Mouse (Mus musculus): ENCODE data around the gene A630095N17Rik.
A peak's percentile ranks its signal among the peaks of the same experiment; 100 is the strongest.

A630095N17Rik gene

DNA sequence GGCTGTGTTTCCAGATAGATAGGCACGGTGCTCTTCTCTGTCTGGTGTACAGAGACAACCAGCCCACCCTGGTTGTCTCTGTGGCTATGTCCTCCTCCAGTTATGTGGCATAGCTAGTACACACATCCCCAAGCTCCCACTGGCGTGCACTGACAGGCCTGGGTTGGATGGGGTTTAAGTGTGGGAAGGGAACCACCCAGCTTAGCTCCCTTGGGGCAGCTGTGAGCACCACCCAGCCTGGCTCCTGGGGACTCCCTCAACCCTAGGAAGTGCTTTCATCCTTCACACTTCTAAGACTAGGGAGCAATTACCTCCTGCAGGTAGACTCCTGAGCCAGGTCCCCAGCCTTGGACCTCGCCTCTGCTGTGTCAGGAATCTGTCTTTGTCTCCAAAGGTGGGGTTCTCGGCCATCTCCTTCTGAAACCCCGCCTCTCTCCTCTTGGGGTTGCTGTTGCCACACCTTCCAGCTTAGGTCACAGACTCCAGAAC, at the start of gene A630095N17Rik:
TSS of gene A630095N17Rik (minus strand) at position 439 of the 489 bp plus-strand sequence.
- no peak for DNase-seq (ENCODE audit: low read depth)

GRCm38 (mm10) chr1:75278228-75278627, 46.3 kb upstream of the A630095N17Rik start, which contains the start of gene Resp18:
Gene Resp18 (minus strand): TSS chr1:75278415.
- DNase-seq (ENCODE audit: low read depth): no peak

- peak; percentile 60 for DNase-seq (ENCODE audit: low read depth)
Measured at GRCm38 (mm10) chr1:75277195-75278188, 45.6 kb upstream of the A630095N17Rik start.

GRCm38 (mm10) chr1:75264091-75264880, 32.4 kb upstream of the A630095N17Rik start, which contains the start of gene Ptprn:
Gene Ptprn (minus strand): TSS chr1:75264502.
- no peak for DNase-seq (ENCODE audit: low read depth)

DNA sequence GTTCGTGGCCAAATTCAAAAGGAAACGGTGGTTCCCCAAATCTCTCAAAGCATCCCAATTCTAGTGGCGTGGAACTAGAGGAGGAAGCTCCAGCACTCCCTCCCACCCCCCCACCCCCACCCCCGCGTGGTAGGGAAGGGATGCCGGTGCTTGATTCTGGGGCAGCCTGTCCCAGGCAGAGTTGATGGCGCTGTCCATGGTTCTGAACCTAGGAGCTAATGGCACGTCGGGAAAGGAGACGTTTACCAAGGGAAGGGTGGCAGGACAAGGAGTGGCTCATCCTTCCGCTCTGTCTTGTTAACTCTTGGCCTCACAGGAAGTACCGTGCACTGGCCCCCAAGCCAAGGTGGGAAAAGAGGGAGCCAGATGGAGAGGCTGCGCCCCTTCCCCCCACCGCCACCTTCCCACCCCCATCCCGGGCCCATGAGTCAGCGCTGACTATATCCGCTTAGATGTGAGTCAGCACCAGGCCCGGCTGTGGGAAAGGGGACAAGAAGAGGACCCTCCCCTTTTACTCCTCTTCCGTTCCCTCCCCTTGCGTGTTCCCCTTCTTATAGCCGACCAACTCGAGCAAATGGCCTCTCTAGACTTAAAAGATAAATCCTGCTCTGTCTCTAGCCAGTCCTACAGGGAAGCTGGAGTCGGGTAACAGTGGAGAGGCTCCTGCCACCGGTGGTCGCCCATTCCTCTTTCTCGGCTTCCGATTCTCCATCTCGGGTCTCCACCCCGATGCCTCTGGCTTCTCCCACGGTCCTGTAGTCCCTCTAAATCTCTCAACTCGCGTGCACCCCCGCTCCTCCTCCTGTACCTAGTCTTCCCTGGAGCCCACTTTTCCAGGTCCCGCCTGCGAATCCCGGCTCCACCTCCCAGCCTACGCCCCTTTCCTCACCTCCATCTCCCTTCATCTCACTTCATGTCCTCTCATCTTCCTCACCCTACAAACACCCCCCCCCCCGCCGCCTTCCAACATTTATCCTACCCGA, 31.4 kb upstream of the A630095N17Rik start:
- DNase-seq (ENCODE audit: low read depth): peak; percentile 74

DNA sequence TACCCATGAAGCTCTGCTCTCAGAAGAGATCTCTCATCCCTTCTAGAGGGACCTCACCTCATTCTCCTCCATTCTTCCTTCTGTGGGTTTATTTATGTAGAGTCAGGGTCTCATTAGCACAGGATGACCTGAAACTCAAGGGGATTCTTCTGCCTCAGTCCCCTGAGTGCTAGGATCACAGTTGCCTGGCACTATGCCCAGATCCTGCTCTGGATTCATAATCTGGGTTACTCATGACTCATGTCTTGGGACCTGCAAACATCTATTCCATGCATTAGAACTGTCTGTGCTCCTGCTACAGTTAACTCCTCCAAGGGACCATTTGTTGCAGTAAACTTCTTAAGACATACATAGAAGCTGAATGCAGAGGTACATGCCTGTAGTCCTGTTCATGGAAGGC, 29.4 kb upstream of the A630095N17Rik start:
- no peak for DNase-seq (ENCODE audit: low read depth)

DNA sequence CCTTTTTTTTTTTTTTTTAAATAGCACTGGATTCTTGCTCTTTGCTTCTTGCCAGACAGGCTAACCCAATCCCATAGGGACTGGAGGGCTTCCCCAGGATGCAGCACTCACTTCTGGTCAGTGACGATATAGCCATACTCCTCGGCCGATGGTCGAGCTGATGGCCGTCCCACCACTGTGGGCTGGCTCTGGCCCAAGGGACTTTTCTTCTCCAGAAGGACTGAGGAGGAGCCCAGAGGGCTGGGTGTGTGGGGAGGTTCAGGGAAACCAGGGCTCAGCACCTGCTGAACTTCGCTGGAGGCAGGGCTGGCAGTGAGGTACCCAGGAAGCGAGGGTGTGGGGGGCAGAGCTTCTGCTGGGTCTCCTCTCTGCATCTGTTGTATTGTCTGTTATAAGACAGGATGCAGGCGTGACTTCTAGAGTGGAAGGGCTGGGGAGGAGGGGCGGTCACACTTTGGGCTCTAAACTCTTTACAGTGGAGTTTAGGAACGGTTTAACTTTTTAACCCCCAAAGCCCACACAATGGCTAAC, 23.7 kb upstream of the A630095N17Rik start:
- DNase-seq (ENCODE audit: low read depth): no peak

DNA sequence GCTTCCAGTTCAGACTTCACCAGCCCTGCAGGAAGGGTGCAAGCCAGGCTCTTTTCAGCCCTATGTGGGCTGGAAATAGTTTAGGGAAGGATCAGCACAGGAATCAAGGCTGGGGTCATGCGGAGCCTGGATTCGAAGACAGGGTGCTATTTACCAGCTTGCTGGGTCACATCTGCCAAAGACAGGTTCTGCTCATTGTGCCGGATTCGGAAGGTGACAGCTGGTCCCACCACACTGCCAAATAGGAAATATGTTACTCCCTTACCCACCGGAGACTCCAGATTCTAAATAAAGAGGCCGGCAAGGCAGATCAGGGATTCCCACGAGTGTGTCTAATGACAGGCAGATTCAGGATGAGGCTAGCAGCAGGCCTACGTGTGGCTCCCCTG, 22.7 kb upstream of the A630095N17Rik start:
- no peak for DNase-seq (ENCODE audit: low read depth)

DNA sequence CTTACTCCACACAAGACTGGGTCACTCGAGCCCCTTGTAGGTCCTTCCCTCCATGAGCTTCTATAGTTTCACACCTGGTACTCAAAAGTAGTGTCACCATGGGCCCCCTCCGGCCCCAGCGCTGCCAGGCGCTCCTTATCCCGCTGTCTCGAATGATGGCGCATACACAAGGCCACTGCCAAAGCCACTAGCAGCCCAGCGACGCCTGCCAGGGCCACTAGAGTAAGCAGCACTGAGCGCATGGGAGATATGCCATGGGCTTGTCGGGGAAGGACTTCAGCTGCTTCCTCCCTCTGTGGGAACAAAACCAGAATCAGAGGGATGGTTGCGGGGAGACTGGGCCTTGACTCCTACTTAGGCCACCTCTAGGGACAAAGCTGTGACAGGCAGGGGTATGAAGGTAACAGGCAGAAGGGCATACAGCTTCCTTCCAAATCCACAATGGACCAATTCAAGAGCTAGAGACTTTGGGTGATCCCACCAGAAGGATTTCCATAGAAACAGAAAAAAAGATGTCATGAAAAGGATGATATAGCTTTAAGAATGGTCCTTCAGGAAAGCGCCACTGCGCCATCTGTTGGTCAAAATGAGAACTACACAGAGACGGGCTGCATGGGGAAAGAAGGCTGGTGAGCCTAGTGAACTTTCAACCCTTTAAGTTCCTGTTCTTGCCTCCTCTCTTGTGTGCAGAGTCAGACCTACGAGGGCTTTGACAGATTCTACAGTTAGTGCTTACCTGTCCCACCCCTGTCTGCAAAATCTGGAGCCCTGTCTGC, 22.1 kb upstream of the A630095N17Rik start:
- peak; percentile 85 for DNase-seq (ENCODE audit: low read depth)

DNA sequence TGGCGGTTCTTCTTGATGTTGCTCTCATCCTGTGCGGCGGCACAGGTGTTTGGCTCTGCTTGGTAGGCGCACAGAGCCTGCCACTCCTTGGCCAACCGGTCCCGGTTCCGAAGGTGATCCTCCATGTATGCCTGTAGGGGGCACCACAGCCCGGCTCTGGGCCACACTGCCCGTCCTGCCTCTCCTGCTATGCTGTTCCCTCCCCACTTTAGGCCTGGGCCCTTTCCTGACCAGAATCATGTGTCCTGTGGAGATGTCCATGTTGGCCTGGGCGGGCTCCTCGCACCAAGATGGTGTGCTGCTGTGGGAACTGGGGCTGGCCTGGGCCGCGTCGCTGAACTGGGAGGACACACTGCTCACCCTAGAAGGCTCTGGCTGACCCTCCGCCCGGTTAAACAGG, 21.1 kb upstream of the A630095N17Rik start:
- no peak for DNase-seq (ENCODE audit: low read depth)

DNA sequence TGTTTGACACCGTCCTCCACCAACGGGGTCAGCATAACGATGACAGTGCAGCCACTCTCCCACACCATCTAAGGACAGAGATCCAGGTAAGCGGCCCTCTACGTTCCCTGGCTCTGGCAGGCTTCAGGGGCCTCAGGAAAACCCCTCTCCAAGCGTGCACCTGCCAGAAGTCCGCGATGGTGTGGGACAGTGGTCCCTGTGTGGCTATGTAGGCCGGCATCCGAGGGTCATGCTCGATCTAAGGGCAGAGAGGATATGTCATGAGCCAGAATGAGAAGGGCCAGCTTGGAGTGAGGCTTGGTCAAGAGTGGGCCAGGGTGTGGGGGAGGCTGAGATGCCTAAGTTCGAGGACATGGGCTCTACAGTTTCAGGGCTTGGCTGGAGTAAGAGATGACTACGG, 20.4 kb upstream of the A630095N17Rik start:
- no peak for DNase-seq (ENCODE audit: low read depth)

GRCm38 (mm10) chr1:75251112-75251970, 19.4 kb upstream of the A630095N17Rik start:
- peak; percentile 69 for DNase-seq (ENCODE audit: low read depth)

GRCm38 (mm10) chr1:75250498-75250897, 18.6 kb upstream of the A630095N17Rik start:
- no peak for DNase-seq (ENCODE audit: low read depth)

GRCm38 (mm10) chr1:75248041-75248772, 16.3 kb upstream of the A630095N17Rik start:
- DNase-seq (ENCODE audit: low read depth): no peak

- no peak for DNase-seq (ENCODE audit: low read depth)
Measured at GRCm38 (mm10) chr1:75247071-75247930, 15.4 kb upstream of the A630095N17Rik start.

DNA sequence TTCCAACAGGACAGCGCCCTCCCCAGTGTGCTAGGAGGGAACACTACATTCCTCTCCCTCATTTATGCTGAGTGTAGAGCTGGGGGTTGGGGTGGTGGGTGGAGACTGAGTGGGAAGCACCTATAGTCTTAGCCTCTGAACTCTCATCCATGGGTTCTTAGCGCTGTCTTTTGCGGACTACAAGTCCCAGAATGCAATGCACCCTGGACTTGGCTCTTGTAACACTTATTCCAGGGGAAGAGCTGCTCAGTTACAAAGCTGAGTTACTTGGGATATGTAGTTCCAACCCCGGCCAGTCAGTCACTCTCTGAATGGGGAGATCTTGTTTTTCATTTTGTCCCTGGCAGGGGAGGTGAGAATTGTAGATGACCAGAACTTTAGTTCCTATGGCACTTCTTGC, 12.9 kb upstream of the A630095N17Rik start:
- no peak for DNase-seq (ENCODE audit: low read depth)

GRCm38 (mm10) chr1:75244175-75244826, 12.4 kb upstream of the A630095N17Rik start:
- DNase-seq (ENCODE audit: low read depth): no peak
